In genomic region chr1:82285461-82286189, GRCm38 (mm10) we compare ENCODE assay signal across 9 mouse cellular contexts. TPM values are rescaled to one million over a fixed set of nuclear protein-coding genes. Genes with fewer than 3 reads are reported as not detected.
DNase-seq lines count a peak whose midpoint lies in the region; ATAC-seq and TF ChIP-seq lines count a peak whose summit lies in the region.
"Had no signal": no experiment of that assay in that cellular context is flagged by ENCODE, and none has a peak within 500 bp of the region (broad histone marks: within the 10 kb centered on the region; RNA-seq: fewer than 3 reads in every experiment).

No protein-coding gene starts in this region.

- peak overlapping the region; percentile 82 for H3K4me3 ChIP-seq in gastrocnemius, adult 2 months
- peak overlapping the region; percentile 78 for H3K4me3 ChIP-seq in heart, postnatal 0 days (ENCODE audit: low read depth, low read length)
- peak overlapping the region; percentile 81 for H3K4me3 ChIP-seq in midbrain, embryonic 10.5 days

- H3K4me2 ChIP-seq in heart, postnatal 0 days (ENCODE audit: low read depth, low read length): peak overlapping the region; percentile 90

- H3K27me3 ChIP-seq in heart, postnatal 0 days (ENCODE audit: control insufficient read depth, insufficient read depth, low read length): peaks cover 4% of the 10 kb centered on the region; the same call in 1 of the 2 replicates
- H3K27me3 ChIP-seq in midbrain, embryonic 10.5 days (ENCODE audit: low read depth, poor library complexity, severe bottlenecking): peaks cover 23% of the 10 kb centered on the region

- TF ChIP-seq EP300 in heart, postnatal 0 days (IDR thresholded peaks at IDR 0.05; ENCODE audit: low read depth): no peak

- ATAC-seq in heart, postnatal 0 days (ENCODE audit: insufficient read depth, low read depth): no peak

- 19% methylated on average over 5 of the region's 5 CpGs for WGBS in heart, postnatal 0 days
- WGBS in midbrain, embryonic 10.5 days: 42% methylated on average over 5 of the region's 5 CpGs

- no peak for DNase-seq in gastrocnemius, adult 2 months
- no peak for DNase-seq in gastrocnemius, adult 8-10 months (ENCODE audit: low spot score in 2 of 2)
- peak; percentile 51 for DNase-seq in Muller cell, postnatal 12 days (ENCODE audit: inconsistent ontology term)
- DNase-seq in heart, postnatal 0 days (ENCODE audit: low spot score): no peak
- no peak for DNase-seq in midbrain, embryonic 10.5 days (ENCODE audit: low spot score)
- no peak for DNase-seq in testis, postnatal 14 days (ENCODE audit: low spot score)
- no peak for DNase-seq in gastrocnemius, postnatal 10 days
- no peak for DNase-seq in right cerebral cortex, postnatal 10 days (ENCODE audit: low spot score in 2 of 2)

- H3K27ac ChIP-seq in gastrocnemius, adult 2 months: peak overlapping the region; percentile 96
- peak overlapping the region; percentile 96 for H3K27ac ChIP-seq in heart, postnatal 0 days (ENCODE audit: low read depth)
- peak overlapping the region; percentile 77 for H3K27ac ChIP-seq in midbrain, embryonic 10.5 days (replicated peaks)

- intact Hi-C loops in gastrocnemius, adult 2 months (cut with DNase I): loop anchor here (2.0 to 5.0 kb wide), 5 partner anchors 43 to 388 kb away; no protein-coding TSS in a partner anchor

- no peak for TF ChIP-seq CTCF in gastrocnemius, adult 2 months (IDR thresholded peaks at IDR 0.05)
- TF ChIP-seq CTCF in heart, postnatal 0 days (IDR thresholded peaks at IDR 0.05; ENCODE audit: low read depth): no peak

- H3K4me1 ChIP-seq in heart, postnatal 0 days (ENCODE audit: control insufficient read depth, insufficient read depth): peaks cover 19% of the 10 kb centered on the region; the same call in 1 of the 2 replicates
- peaks cover 80% of the 10 kb centered on the region for H3K4me1 ChIP-seq in midbrain, embryonic 10.5 days

- H3K9ac ChIP-seq in heart, postnatal 0 days (replicated peaks; ENCODE audit: low read depth, low read length): peak overlapping the region; percentile 80

- H3K9me3 ChIP-seq in heart, postnatal 0 days (replicated peaks; ENCODE audit: control insufficient read depth, low read length): no peaks in the 10 kb centered on the region
- peaks cover 16% of the 10 kb centered on the region for H3K9me3 ChIP-seq in midbrain, embryonic 10.5 days (replicated peaks)

- no peaks in the 10 kb centered on the region for H3K36me3 ChIP-seq in heart, postnatal 0 days (replicated peaks; ENCODE audit: control insufficient read depth, insufficient read depth, low read length)
- peaks cover 28% of the 10 kb centered on the region for H3K36me3 ChIP-seq in midbrain, embryonic 10.5 days

RNA-seq across cellular contexts. Expression of gene Irs1, which starts 5.6 kb away (rescaled TPM):
- total RNA-seq in gastrocnemius, adult 2 months (2021): 10 to 100 TPM; 73.9 to 90.0 TPM
- total RNA-seq in gastrocnemius, adult 8-10 months (2022): 10 to 100 TPM; 23.3 to 46.6 (median 44.6) TPM
- total RNA-seq in heart, postnatal 0 days (2014; rRNA removed; ENCODE audit: low replicate concordance): 40.0 and 66.6 TPM in 2 replicates
- polyA plus RNA-seq in heart, postnatal 0 days (2015; fragmentation: Nextera tagmentation; extraction: Ambion mirVana): 4.4 and 4.7 TPM in 2 replicates
- polyA plus RNA-seq in midbrain, embryonic 10.5 days (2016; fragmentation: Nextera tagmentation; extraction: Ambion mirVana): 7.3 and 8.4 TPM in 2 replicates
- 10 to 100 TPM; 62.4 to 76.2 TPM for total RNA-seq in gastrocnemius, postnatal 10 days (2021)
- total RNA-seq: common myeloid progenitor, adult 5-6 weeks had no signal

RNA-seq across cellular contexts. Expression of gene Rhbdd1, which starts 30.6 kb away (rescaled TPM):
- 1 to 10 TPM; 8.4 to 8.5 TPM for total RNA-seq in gastrocnemius, adult 2 months (2021)
- total RNA-seq in gastrocnemius, adult 8-10 months (2022): 1 to 10 TPM; 7.6 to 8.7 (median 8.0) TPM
- 10.7 and 13.2 TPM in 2 replicates for total RNA-seq in heart, postnatal 0 days (2014; rRNA removed; ENCODE audit: low replicate concordance)
- polyA plus RNA-seq in heart, postnatal 0 days (2015; fragmentation: Nextera tagmentation; extraction: Ambion mirVana): 5.5 and 6.6 TPM in 2 replicates
- 8.8 and 9.9 TPM in 2 replicates for polyA plus RNA-seq in midbrain, embryonic 10.5 days (2016; fragmentation: Nextera tagmentation; extraction: Ambion mirVana)
- total RNA-seq in gastrocnemius, postnatal 10 days (2021): 10 to 100 TPM; 12.2 to 13.2 TPM

RNA-seq across cellular contexts. Expression of gene Gm9747, which starts 52.7 kb away (rescaled TPM):
- total RNA-seq in gastrocnemius, adult 2 months (2021): not detected
- not detected for total RNA-seq in gastrocnemius, adult 8-10 months (2022)
- not detected in 2 replicates for total RNA-seq in heart, postnatal 0 days (2014; rRNA removed; ENCODE audit: low replicate concordance)
- 15.6 and 17.1 TPM in 2 replicates for polyA plus RNA-seq in heart, postnatal 0 days (2015; fragmentation: Nextera tagmentation; extraction: Ambion mirVana)
- 21.8 and 22.8 TPM in 2 replicates for polyA plus RNA-seq in midbrain, embryonic 10.5 days (2016; fragmentation: Nextera tagmentation; extraction: Ambion mirVana)
- not detected for total RNA-seq in gastrocnemius, postnatal 10 days (2021)
- total RNA-seq: common myeloid progenitor, adult 5-6 weeks had no signal
